Mouse (Mus musculus): Measurements from ENCODE around the gene Zswim2. TPM values are rescaled to one million over a fixed set of nuclear protein-coding genes. Genes with fewer than 3 reads are reported as not detected.

Zswim2 gene
- not detected for polyA plus RNA-seq (2017; shearing (Covaris generic))

DNA sequence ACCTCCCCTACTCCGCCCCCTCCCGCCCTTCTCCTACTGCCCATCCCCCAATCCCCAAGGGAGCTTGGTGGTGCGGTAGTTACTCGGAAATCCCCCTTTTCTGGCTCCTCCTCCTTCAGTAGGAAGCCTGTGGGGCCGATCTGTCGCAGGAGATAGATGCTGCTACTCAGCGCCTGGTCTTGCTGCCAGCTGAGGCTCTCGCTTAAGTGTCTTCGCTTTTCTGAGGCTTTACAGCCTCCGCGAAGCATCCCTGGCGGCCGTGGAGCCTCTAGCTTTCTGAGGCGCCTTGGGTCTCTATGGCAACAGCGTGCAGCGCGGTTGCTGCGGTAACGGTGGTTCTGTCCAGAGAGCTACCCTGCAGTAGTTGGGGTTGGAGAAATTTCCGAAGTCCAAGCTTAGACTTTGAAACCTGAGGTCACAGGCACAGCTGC is at the start of gene Zswim2:
Gene Zswim2 (minus strand): TSS at position 298 of the 431 bp plus-strand sequence.

DNA sequence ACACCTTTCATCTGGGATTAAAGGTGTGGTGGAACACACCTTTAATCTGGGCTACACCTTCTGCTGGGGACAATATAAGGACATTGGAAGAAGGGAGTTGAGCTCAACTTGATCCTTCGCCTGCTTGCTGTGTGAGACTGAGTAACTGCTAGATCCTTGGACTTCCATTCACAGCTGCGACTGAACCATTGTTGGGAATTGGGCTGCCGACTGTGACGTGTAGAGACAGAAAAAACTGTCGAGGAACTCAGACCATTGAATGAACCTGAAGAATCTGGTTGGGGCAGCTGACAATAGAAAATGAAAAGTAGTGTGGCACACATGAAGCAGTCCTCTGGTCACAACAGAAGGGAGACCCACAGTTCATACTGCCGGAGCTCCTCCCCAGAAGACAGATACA is 49.2 kb upstream of the Zswim2 start, which contains the start of gene Gm13691:
Gene Gm13691 (plus strand): TSS at position 301 of the 400 bp plus-strand sequence.

DNA sequence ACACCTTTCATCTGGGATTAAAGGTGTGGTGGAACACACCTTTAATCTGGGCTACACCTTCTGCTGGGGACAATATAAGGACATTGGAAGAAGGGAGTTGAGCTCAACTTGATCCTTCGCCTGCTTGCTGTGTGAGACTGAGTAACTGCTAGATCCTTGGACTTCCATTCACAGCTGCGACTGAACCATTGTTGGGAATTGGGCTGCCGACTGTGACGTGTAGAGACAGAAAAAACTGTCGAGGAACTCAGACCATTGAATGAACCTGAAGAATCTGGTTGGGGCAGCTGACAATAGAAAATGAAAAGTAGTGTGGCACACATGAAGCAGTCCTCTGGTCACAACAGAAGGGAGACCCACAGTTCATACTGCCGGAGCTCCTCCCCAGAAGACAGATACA is 43.4 kb upstream of the Zswim2 start, which contains the start of gene Gm13697:
Gene Gm13697 (plus strand): TSS at position 301 of the 400 bp plus-strand sequence.

DNA sequence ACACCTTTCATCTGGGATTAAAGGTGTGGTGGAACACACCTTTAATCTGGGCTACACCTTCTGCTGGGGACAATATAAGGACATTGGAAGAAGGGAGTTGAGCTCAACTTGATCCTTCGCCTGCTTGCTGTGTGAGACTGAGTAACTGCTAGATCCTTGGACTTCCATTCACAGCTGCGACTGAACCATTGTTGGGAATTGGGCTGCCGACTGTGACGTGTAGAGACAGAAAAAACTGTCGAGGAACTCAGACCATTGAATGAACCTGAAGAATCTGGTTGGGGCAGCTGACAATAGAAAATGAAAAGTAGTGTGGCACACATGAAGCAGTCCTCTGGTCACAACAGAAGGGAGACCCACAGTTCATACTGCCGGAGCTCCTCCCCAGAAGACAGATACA is 37.6 kb upstream of the Zswim2 start, which contains the start of gene Gm13694:
Gene Gm13694 (plus strand): TSS at position 301 of the 400 bp plus-strand sequence.

DNA sequence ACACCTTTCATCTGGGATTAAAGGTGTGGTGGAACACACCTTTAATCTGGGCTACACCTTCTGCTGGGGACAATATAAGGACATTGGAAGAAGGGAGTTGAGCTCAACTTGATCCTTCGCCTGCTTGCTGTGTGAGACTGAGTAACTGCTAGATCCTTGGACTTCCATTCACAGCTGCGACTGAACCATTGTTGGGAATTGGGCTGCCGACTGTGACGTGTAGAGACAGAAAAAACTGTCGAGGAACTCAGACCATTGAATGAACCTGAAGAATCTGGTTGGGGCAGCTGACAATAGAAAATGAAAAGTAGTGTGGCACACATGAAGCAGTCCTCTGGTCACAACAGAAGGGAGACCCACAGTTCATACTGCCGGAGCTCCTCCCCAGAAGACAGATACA is 31.8 kb upstream of the Zswim2 start, which contains the start of gene Gm13696:
Gene Gm13696 (plus strand): TSS at position 301 of the 400 bp plus-strand sequence.

DNA sequence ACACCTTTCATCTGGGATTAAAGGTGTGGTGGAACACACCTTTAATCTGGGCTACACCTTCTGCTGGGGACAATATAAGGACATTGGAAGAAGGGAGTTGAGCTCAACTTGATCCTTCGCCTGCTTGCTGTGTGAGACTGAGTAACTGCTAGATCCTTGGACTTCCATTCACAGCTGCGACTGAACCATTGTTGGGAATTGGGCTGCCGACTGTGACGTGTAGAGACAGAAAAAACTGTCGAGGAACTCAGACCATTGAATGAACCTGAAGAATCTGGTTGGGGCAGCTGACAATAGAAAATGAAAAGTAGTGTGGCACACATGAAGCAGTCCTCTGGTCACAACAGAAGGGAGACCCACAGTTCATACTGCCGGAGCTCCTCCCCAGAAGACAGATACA is 26.0 kb upstream of the Zswim2 start, which contains the start of gene Gm13695:
Gene Gm13695 (plus strand): TSS at position 301 of the 400 bp plus-strand sequence.

DNA sequence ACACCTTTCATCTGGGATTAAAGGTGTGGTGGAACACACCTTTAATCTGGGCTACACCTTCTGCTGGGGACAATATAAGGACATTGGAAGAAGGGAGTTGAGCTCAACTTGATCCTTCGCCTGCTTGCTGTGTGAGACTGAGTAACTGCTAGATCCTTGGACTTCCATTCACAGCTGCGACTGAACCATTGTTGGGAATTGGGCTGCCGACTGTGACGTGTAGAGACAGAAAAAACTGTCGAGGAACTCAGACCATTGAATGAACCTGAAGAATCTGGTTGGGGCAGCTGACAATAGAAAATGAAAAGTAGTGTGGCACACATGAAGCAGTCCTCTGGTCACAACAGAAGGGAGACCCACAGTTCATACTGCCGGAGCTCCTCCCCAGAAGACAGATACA is 20.2 kb upstream of the Zswim2 start, which contains the start of gene Gm13693:
Gene Gm13693 (plus strand): TSS at position 301 of the 400 bp plus-strand sequence.

DNA sequence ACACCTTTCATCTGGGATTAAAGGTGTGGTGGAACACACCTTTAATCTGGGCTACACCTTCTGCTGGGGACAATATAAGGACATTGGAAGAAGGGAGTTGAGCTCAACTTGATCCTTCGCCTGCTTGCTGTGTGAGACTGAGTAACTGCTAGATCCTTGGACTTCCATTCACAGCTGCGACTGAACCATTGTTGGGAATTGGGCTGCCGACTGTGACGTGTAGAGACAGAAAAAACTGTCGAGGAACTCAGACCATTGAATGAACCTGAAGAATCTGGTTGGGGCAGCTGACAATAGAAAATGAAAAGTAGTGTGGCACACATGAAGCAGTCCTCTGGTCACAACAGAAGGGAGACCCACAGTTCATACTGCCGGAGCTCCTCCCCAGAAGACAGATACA is 14.4 kb upstream of the Zswim2 start, which contains the start of gene Gm13698:
Gene Gm13698 (plus strand): TSS at position 301 of the 400 bp plus-strand sequence.

Other genes starting within 250 kb of the Zswim2 start
- gene Itgav, start 216.8 kb downstream of the Zswim2 start, polyA plus RNA-seq (2017; shearing (Covaris generic)) = 10 to 100 TPM; 45.9 to 89.9 TPM
- 1 to 10 TPM in 1 of 2 experiments, under 1 TPM in 1; 0.76 to 2.0 TPM for gene Fam171b, start 128.6 kb downstream of the Zswim2 start, polyA plus RNA-seq (2017; shearing (Covaris generic))
- not detected for gene Gm13698, start 14.5 kb upstream of the Zswim2 start, polyA plus RNA-seq (2017; shearing (Covaris generic))
- gene Gm13693, start 20.3 kb upstream of the Zswim2 start, polyA plus RNA-seq (2017; shearing (Covaris generic)) = not detected
- not detected for gene Gm13695, start 26.1 kb upstream of the Zswim2 start, polyA plus RNA-seq (2017; shearing (Covaris generic))
- gene Gm13696, start 31.9 kb upstream of the Zswim2 start, polyA plus RNA-seq (2017; shearing (Covaris generic)) = not detected
- not detected for gene Gm13694, start 37.7 kb upstream of the Zswim2 start, polyA plus RNA-seq (2017; shearing (Covaris generic))
- gene Gm13697, start 43.5 kb upstream of the Zswim2 start, polyA plus RNA-seq (2017; shearing (Covaris generic)) = not detected
- gene Gm13691, start 49.3 kb upstream of the Zswim2 start, polyA plus RNA-seq (2017; shearing (Covaris generic)) = not detected